Mouse (Mus musculus) heart, embryonic 15.5 days (tissue): ENCODE results near the gene Aldh4a1. TPM values are rescaled to one million over a fixed set of nuclear protein-coding genes. Genes with fewer than 3 reads are reported as not detected.

Experiments used
- ATAC-seq: fragments of 200-750 bp; cut with Nextera tagmentation; replicated peaks from 2 replicates; pipeline ENCODE4 v1.8.0; 2017; ENCODE audit warnings: low read depth, moderate TSS enrichment; ENCODE audit not compliant: insufficient number of reproducible peaks, insufficient read depth, low FRiP score
- H3K27ac ChIP-seq: fragments of 300-500 bp; sonication (generic); 2 replicates; pipeline ENCODE4 v1.5.1; 2015; ENCODE audit warnings: mild to moderate bottlenecking, inconsistent platforms
- H3K27me3 ChIP-seq: fragments of 300-500 bp; sonication (generic); 2 replicates; pipeline ENCODE4 v1.6.1; 2015; ENCODE audit warnings: inconsistent platforms
- H3K36me3 ChIP-seq: fragments of 300-500 bp; sonication (generic); 2 replicates; pipeline ENCODE4 v1.6.1; 2015; ENCODE audit warnings: mild to moderate bottlenecking, inconsistent platforms
- H3K4me1 ChIP-seq: fragments of 300-500 bp; sonication (generic); replicated peaks from 2 replicates; pipeline ENCODE4 v1.6.1; 2015; ENCODE audit warnings: inconsistent platforms
- H3K4me2 ChIP-seq: fragments of 300-500 bp; sonication (generic); 2 replicates; pipeline ENCODE4 v1.6.1; 2015; ENCODE audit warnings: inconsistent platforms, mild to moderate bottlenecking, moderate library complexity
- H3K4me3 ChIP-seq: fragments of 300-500 bp; sonication (generic); 2 replicates; pipeline ENCODE4 v1.5.1; 2015; ENCODE audit warnings: mild to moderate bottlenecking, inconsistent platforms
- H3K9ac ChIP-seq: fragments of 300-500 bp; sonication (generic); 2 replicates; pipeline ENCODE4 v1.6.1; 2015; ENCODE audit warnings: mild to moderate bottlenecking, inconsistent platforms
- H3K9me3 ChIP-seq: fragments of 300-500 bp; sonication (generic); replicated peaks from 2 replicates; pipeline ENCODE4 v1.6.1; 2016; ENCODE audit warnings: inconsistent platforms
- WGBS: fragments of 180-500 bp; shearing (Covaris S2); methylation state at CpG from one replicate; pipeline ENCODE4 v1.1.7; 2015; ENCODE audit warnings: mixed read lengths; 5-methylcytosine and 5-hydroxymethylcytosine counted together
- microRNA-seq: library from miRNA; unstranded; fragments of <30 nt; microRNA quantifications from one replicate; pipeline ENCODE4, GENCODE M21; 2016
- polyA plus RNA-seq: library from polyadenylated mRNA; unstranded; fragments of >200 nt; fragmentation: Nextera tagmentation; extraction: Ambion mirVana; gene quantifications from 2 replicates; pipeline ENCODE4 v1.2.1, GENCODE M21; 2015

Gene Aldh4a1
- polyA plus RNA-seq, 1 experiment from 2014 or later: 25.2 TPM

GRCm38 (mm10) chr4:139683728-139684638, 61.3 kb downstream of the Aldh4a1 start:
- no peaks in the 10 kb centered on the region for H3K36me3 ChIP-seq
- H3K9ac ChIP-seq: no peak overlapping the region
- 71% methylated on average over 22 of the region's 22 CpGs for WGBS
- H3K4me1 ChIP-seq: no peaks in the 10 kb centered on the region
- H3K27me3 ChIP-seq: peaks cover 11% of the 10 kb centered on the region; the same call in 1 of the 2 replicates
- no peak for ATAC-seq
- H3K4me3 ChIP-seq: no peak overlapping the region
- H3K9me3 ChIP-seq: no peaks in the 10 kb centered on the region; the same call in 1 of the 2 replicates
- no peak overlapping the region for H3K4me2 ChIP-seq
- H3K27ac ChIP-seq: no peak overlapping the region

- Histone ChIP-seq H3K27me3 (peaks cover 13% of the 10 kb centered on the region; the same call in 1 of the 2 replicates), H3K4me2 (no peak overlapping the region), H3K9ac (no peak overlapping the region), H3K9me3 (no peaks in the 10 kb centered on the region; the same call in 1 of the 2 replicates), H3K27ac (no peak overlapping the region), H3K36me3 (no peaks in the 10 kb centered on the region), H3K4me3 (no peak overlapping the region), H3K4me1 (no peaks in the 10 kb centered on the region; the same call in 1 of the 2 replicates)
- WGBS: 12% methylated on average over 3 of the region's 3 CpGs
- ATAC-seq: no peak
These were observed 62.0 kb downstream of the Aldh4a1 start for GRCm38 (mm10) chr4:139684639-139685017.

GRCm38 (mm10) chr4:139688058-139688457, 65.4 kb downstream of the Aldh4a1 start:
- 68% methylated on average over 9 of the region's 9 CpGs for WGBS
- Histone ChIP-seq H3K4me3 (no peak overlapping the region), H3K36me3 (no peaks in the 10 kb centered on the region), H3K9ac (no peak overlapping the region), H3K27me3 (peaks cover 39% of the 10 kb centered on the region), H3K4me2 (no peak overlapping the region), H3K27ac (no peak overlapping the region), H3K9me3 (no peaks in the 10 kb centered on the region), H3K4me1 (no peaks in the 10 kb centered on the region; the same call in 1 of the 2 replicates)
- ATAC-seq: no peak

GRCm38 (mm10) chr4:139689627-139690269, 67.1 kb downstream of the Aldh4a1 start:
- ATAC-seq: no peak

GRCm38 (mm10) chr4:139693315-139693714, 70.6 kb downstream of the Aldh4a1 start:
- H3K4me2 ChIP-seq: no peak overlapping the region
- WGBS: 45% methylated on average over 5 of the region's 5 CpGs

More at GRCm38 (mm10) chr4:139689627-139690269, 67.1 kb downstream of the Aldh4a1 start:
- no peaks in the 10 kb centered on the region; the same call in 1 of the 2 replicates for H3K4me1 ChIP-seq
- 29% methylated on average over 7 of the region's 7 CpGs for WGBS
- no peak overlapping the region for H3K4me2 ChIP-seq
- no peak overlapping the region for H3K9ac ChIP-seq
- H3K9me3 ChIP-seq: no peaks in the 10 kb centered on the region
- H3K27me3 ChIP-seq: peaks cover 43% of the 10 kb centered on the region
- no peak overlapping the region for H3K4me3 ChIP-seq
- no peak overlapping the region for H3K27ac ChIP-seq
- no peaks in the 10 kb centered on the region for H3K36me3 ChIP-seq

GRCm38 (mm10) chr4:139697755-139698154, 75.1 kb downstream of the Aldh4a1 start:
- H3K4me2 ChIP-seq: no peak overlapping the region
- no peaks in the 10 kb centered on the region for H3K36me3 ChIP-seq
- no peak overlapping the region for H3K27ac ChIP-seq
- H3K9me3 ChIP-seq: no peaks in the 10 kb centered on the region
- 10% methylated on average over 9 of the region's 9 CpGs for WGBS
- H3K4me1 ChIP-seq: no peaks in the 10 kb centered on the region
- H3K9ac ChIP-seq: no peak overlapping the region
- ATAC-seq: no peak
- H3K27me3 ChIP-seq: peaks cover 45% of the 10 kb centered on the region
- no peak overlapping the region for H3K4me3 ChIP-seq

More at GRCm38 (mm10) chr4:139693315-139693714, 70.6 kb downstream of the Aldh4a1 start:
- H3K4me1 ChIP-seq: no peaks in the 10 kb centered on the region; the same call in 1 of the 2 replicates
- H3K9me3 ChIP-seq: no peaks in the 10 kb centered on the region
- H3K36me3 ChIP-seq: no peaks in the 10 kb centered on the region
- no peak overlapping the region for H3K4me3 ChIP-seq
- H3K27ac ChIP-seq: no peak overlapping the region
- peaks cover 53% of the 10 kb centered on the region for H3K27me3 ChIP-seq
- ATAC-seq: no peak
- no peak overlapping the region for H3K9ac ChIP-seq

GRCm38 (mm10) chr4:139698602-139699001, 75.9 kb downstream of the Aldh4a1 start:
- no peaks in the 10 kb centered on the region for H3K36me3 ChIP-seq
- H3K4me1 ChIP-seq: no peaks in the 10 kb centered on the region
- H3K27me3 ChIP-seq: peaks cover 41% of the 10 kb centered on the region
- H3K9ac ChIP-seq: no peak overlapping the region
- no peak overlapping the region for H3K4me2 ChIP-seq
- WGBS: 47% methylated on average over 8 of the region's 8 CpGs
- ATAC-seq: no peak
- no peak overlapping the region for H3K4me3 ChIP-seq
- no peaks in the 10 kb centered on the region for H3K9me3 ChIP-seq
- no peak overlapping the region for H3K27ac ChIP-seq

Small RNAs within 50 kb of the gene (microRNA-seq; reads per million reads assigned to microRNA genes)
- gene Gm25571: not detected
- not detected for gene Mir7020

Other genes starting within 250 kb of the Aldh4a1 start
- gene Iffo2, start 92.3 kb upstream of the Aldh4a1 start, polyA plus RNA-seq: 2.4 and 3.4 TPM in 2 replicates
- gene Gm21969, start 19.7 kb upstream of the Aldh4a1 start, polyA plus RNA-seq: 0.05 TPM in 1 of 2 replicates, not detected in the other
- not detected in 2 replicates for gene Tas1r2, start 30.7 kb downstream of the Aldh4a1 start, polyA plus RNA-seq
- not detected in 2 replicates for gene Pax7, start 210.7 kb downstream of the Aldh4a1 start, polyA plus RNA-seq